Mouse (Mus musculus): Measurements from ENCODE around the gene Lonrf2.

GRCm38 (mm10) chr1:38795496-38795895 lies 41.0 kb downstream of the Lonrf2 start:
- TF ChIP-seq POLR2A (IDR thresholded peaks at IDR 0.05; ENCODE audit: borderline replicate concordance, extremely low read depth, insufficient read depth, insufficient read length, poor library complexity, severe bottlenecking) (no peak), CTCF (IDR thresholded peaks at IDR 0.05; ENCODE audit: borderline replicate concordance, extremely low read depth, insufficient read depth, insufficient read length) (no peak)

Measured in brain, embryonic 14.5 days (tissue).